Mouse (Mus musculus) MEL (cell line): ENCODE data around the gene Gm17651. TPM values are rescaled to one million over a fixed set of nuclear protein-coding genes. Genes with fewer than 3 reads are reported as not detected.

Source experiments
- DNase-seq: peaks from one replicate; pipeline ENCODE4 v3.0.0; 2011; ENCODE audit warnings: low read depth, low spot score
- H3K27ac ChIP-seq: 2 replicates; pipeline ENCODE4 v1.5.1; 2012; ENCODE audit warnings: low read depth, mild to moderate bottlenecking, control low read depth, low read length, moderate library complexity; ENCODE audit not compliant: control insufficient read depth
- H3K27me3 ChIP-seq, 2 experiments: fragments of 150-350 bp in 1 of 2; sonication (generic) in 1 of 2; 2 replicates each; pipeline ENCODE4 v1.6.1; 2012; ENCODE audit warnings: low read length in 2 of 2, mild to moderate bottlenecking in 2 of 2, improper control_type of control experiment in 1 of 2, moderate library complexity in 1 of 2; ENCODE audit not compliant: insufficient read depth in 2 of 2, control insufficient read depth in 1 of 2
- H3K36me3 ChIP-seq, 2 experiments: 2 replicates each; pipeline ENCODE4 v1.6.1; 2012 to 2014; ENCODE audit warnings: low read length in 2 of 2, improper control_type of control experiment in 1 of 2, inconsistent platforms in 1 of 2, mild to moderate bottlenecking in 1 of 2; ENCODE audit not compliant: insufficient read depth in 2 of 2, control insufficient read depth in 1 of 2
- H3K4me1 ChIP-seq, 2 experiments: fragments of 150-350 bp in 1 of 2; sonication (generic) in 1 of 2; 2 replicates each; pipeline ENCODE4 v1.6.1; 2012; ENCODE audit warnings: low read length in 2 of 2, improper control_type of control experiment in 1 of 2, mild to moderate bottlenecking in 1 of 2; ENCODE audit not compliant: insufficient read depth in 2 of 2, control insufficient read depth in 1 of 2
- H3K4me3 ChIP-seq, 2 experiments: fragments of 150-350 bp in 1 of 2; sonication (generic) in 1 of 2; 2 replicates each; pipeline ENCODE4 v1.5.1; 2012; ENCODE audit warnings: low read depth in 2 of 2, low read length in 2 of 2, mild to moderate bottlenecking in 2 of 2, moderate library complexity in 2 of 2, control low read depth in 1 of 2, improper control_type of control experiment in 1 of 2; ENCODE audit not compliant: control insufficient read depth in 1 of 2, insufficient read depth in 1 of 2
- H3K79me2 ChIP-seq: 2 replicates; pipeline ENCODE4 v1.6.1; 2012; ENCODE audit warnings: mild to moderate bottlenecking, low read length, moderate library complexity; ENCODE audit not compliant: control insufficient read depth, poor library complexity, insufficient read depth
- H3K9ac ChIP-seq: 2 replicates; pipeline ENCODE4 v1.6.1; 2012; ENCODE audit warnings: low read depth, mild to moderate bottlenecking, control low read depth, low read length, moderate library complexity; ENCODE audit not compliant: control insufficient read depth, poor library complexity, severe bottlenecking
- H3K9me3 ChIP-seq: fragments of 150-350 bp; sonication (generic); replicated peaks from 2 replicates; pipeline ENCODE4 v1.6.1; 2012; ENCODE audit warnings: mild to moderate bottlenecking, low read length, improper control_type of control experiment, moderate library complexity; ENCODE audit not compliant: insufficient read depth
- BHLHE40 ChIP-seq: IDR thresholded peaks from 2 replicates; pipeline ENCODE4 v1.6.1; 2012; ENCODE audit warnings: low read depth, mild to moderate bottlenecking, inconsistent platforms, low read length, improper control_type of control experiment, borderline replicate concordance
- CHD1 ChIP-seq: IDR thresholded peaks from 2 replicates; pipeline ENCODE4 v1.6.1; 2012; ENCODE audit warnings: low read depth, mild to moderate bottlenecking, inconsistent platforms, low read length, improper control_type of control experiment
- CHD2 ChIP-seq: IDR thresholded peaks from 2 replicates; pipeline ENCODE4 v1.6.1; 2011; ENCODE audit warnings: low read length, improper control_type of control experiment
- CTCF ChIP-seq, 3 experiments: IDR thresholded peaks in 2 of 3; conservative IDR thresholded peaks in 1 of 3; 2 replicates each; pipeline ENCODE4 v1.5.1; 2011 to 2012; ENCODE audit warnings: low read length in 3 of 3, low read depth in 2 of 3, mild to moderate bottlenecking in 2 of 3, improper control_type of control experiment in 1 of 3, inconsistent platforms in 1 of 3, mixed read lengths in 1 of 3, moderate library complexity in 1 of 3; ENCODE audit not compliant: control insufficient read depth in 1 of 3, insufficient read depth in 1 of 3, poor library complexity in 1 of 3, severe bottlenecking in 1 of 3
- E2F4 ChIP-seq: IDR thresholded peaks from 2 replicates; pipeline ENCODE4 v1.6.1; 2011; ENCODE audit warnings: low read depth, low read length, improper control_type of control experiment, borderline replicate concordance
- ELF1 ChIP-seq: IDR thresholded peaks from 2 replicates; pipeline ENCODE4 v1.6.1; 2014; ENCODE audit warnings: low read depth, mild to moderate bottlenecking, inconsistent platforms, low read length, improper control_type of control experiment, moderate library complexity
- EP300 ChIP-seq, 2 experiments: IDR thresholded peaks; 2 replicates each; pipeline ENCODE4 v1.6.1; 2011; ENCODE audit warnings: improper control_type of control experiment in 2 of 2, low read length in 2 of 2, low read depth in 1 of 2, mild to moderate bottlenecking in 1 of 2
- ETS1 ChIP-seq: IDR thresholded peaks from 2 replicates; pipeline ENCODE4 v1.6.1; 2012; ENCODE audit warnings: low read depth, mild to moderate bottlenecking, inconsistent platforms, low read length, improper control_type of control experiment, moderate library complexity
- GABPA ChIP-seq: IDR thresholded peaks from 2 replicates; pipeline ENCODE4 v1.6.1; 2012; ENCODE audit warnings: low read depth, mild to moderate bottlenecking, inconsistent platforms, low read length, improper control_type of control experiment, moderate library complexity
- GATA1 ChIP-seq: IDR thresholded peaks from 2 replicates; pipeline ENCODE4 v1.6.1; 2011; ENCODE audit warnings: low read depth, low read length, improper control_type of control experiment
- HCFC1 ChIP-seq: IDR thresholded peaks from 2 replicates; pipeline ENCODE4 v1.6.1; 2012; ENCODE audit warnings: low read depth, mild to moderate bottlenecking, inconsistent platforms, low read length, improper control_type of control experiment, moderate library complexity
- JUND ChIP-seq: IDR thresholded peaks from 2 replicates; pipeline ENCODE4 v1.6.1; 2011; ENCODE audit warnings: low read depth, mild to moderate bottlenecking, improper control_type of control experiment, low read length
- MAFK ChIP-seq: IDR thresholded peaks from 2 replicates; pipeline ENCODE4 v1.6.1; 2011; ENCODE audit warnings: low read depth, mild to moderate bottlenecking, low read length, improper control_type of control experiment, borderline replicate concordance
- MAZ ChIP-seq: IDR thresholded peaks from 2 replicates; pipeline ENCODE4 v1.6.1; 2012; ENCODE audit warnings: low read depth, mild to moderate bottlenecking, inconsistent platforms, low read length, improper control_type of control experiment
- MXI1 ChIP-seq: IDR thresholded peaks from 2 replicates; pipeline ENCODE4 v1.6.1; 2011; ENCODE audit warnings: mild to moderate bottlenecking, low read depth, low read length, improper control_type of control experiment
- MYB ChIP-seq: IDR thresholded peaks from 2 replicates; pipeline ENCODE4 v1.6.1; 2011; ENCODE audit warnings: mild to moderate bottlenecking, low read depth, low read length, improper control_type of control experiment
- MYC ChIP-seq: IDR thresholded peaks from 2 replicates; pipeline ENCODE4 v1.6.1; 2011; ENCODE audit warnings: low read depth, mild to moderate bottlenecking, low read length, improper control_type of control experiment, moderate library complexity
- NELFE ChIP-seq: IDR thresholded peaks from 2 replicates; pipeline ENCODE4 v1.6.1; 2011; ENCODE audit warnings: low read depth, low read length, improper control_type of control experiment
- NRF1 ChIP-seq: IDR thresholded peaks from 2 replicates; pipeline ENCODE4 v1.6.1; 2014; ENCODE audit warnings: low read depth, mild to moderate bottlenecking, inconsistent platforms, low read length, improper control_type of control experiment, moderate library complexity; ENCODE audit not compliant: poor library complexity, insufficient read depth, severe bottlenecking
- POLR2A ChIP-seq, 2 experiments: IDR thresholded peaks; 2 replicates each; pipeline ENCODE4 v1.6.1; 2011 to 2012; ENCODE audit warnings: low read length in 2 of 2, mild to moderate bottlenecking in 2 of 2, control low read depth in 1 of 2, improper control_type of control experiment in 1 of 2, low read depth in 1 of 2, moderate library complexity in 1 of 2; ENCODE audit not compliant: control insufficient read depth in 1 of 2, insufficient read depth in 1 of 2, poor library complexity in 1 of 2
- POLR2AphosphoS5 ChIP-seq: IDR thresholded peaks from 2 replicates; pipeline ENCODE4 v1.6.1; 2012; ENCODE audit warnings: low read depth, borderline replicate concordance, mild to moderate bottlenecking, inconsistent platforms, low read length, moderate library complexity, mixed read lengths
- RAD21 ChIP-seq: IDR thresholded peaks from 2 replicates; pipeline ENCODE4 v1.6.1; 2011; ENCODE audit warnings: mild to moderate bottlenecking, low read depth, low read length, improper control_type of control experiment
- RCOR1 ChIP-seq: IDR thresholded peaks from 2 replicates; pipeline ENCODE4 v1.6.1; 2012; ENCODE audit warnings: low read depth, mild to moderate bottlenecking, inconsistent platforms, low read length, improper control_type of control experiment
- SIN3A ChIP-seq: IDR thresholded peaks from 2 replicates; pipeline ENCODE4 v1.6.1; 2012; ENCODE audit warnings: low read length, improper control_type of control experiment, inconsistent platforms
- SMC3 ChIP-seq: IDR thresholded peaks from 2 replicates; pipeline ENCODE4 v1.6.1; 2011; ENCODE audit warnings: low read depth, low read length, improper control_type of control experiment
- TAL1 ChIP-seq: IDR thresholded peaks from 2 replicates; pipeline ENCODE4 v1.6.1; 2012; ENCODE audit warnings: mild to moderate bottlenecking, inconsistent platforms, low read length, moderate library complexity, mixed read lengths
- TBP ChIP-seq: IDR thresholded peaks from 2 replicates; pipeline ENCODE4 v1.8.0; 2011; ENCODE audit warnings: low read depth, low read length, improper control_type of control experiment
- TCF12 ChIP-seq: IDR thresholded peaks from 2 replicates; pipeline ENCODE4 v1.6.1; 2014; ENCODE audit warnings: low read depth, mild to moderate bottlenecking, inconsistent platforms, low read length, improper control_type of control experiment, moderate library complexity
- UBTF ChIP-seq: IDR thresholded peaks from 2 replicates; pipeline ENCODE4 v1.6.1; 2012; ENCODE audit warnings: low read depth, mild to moderate bottlenecking, inconsistent platforms, low read length, improper control_type of control experiment, moderate library complexity, borderline replicate concordance; ENCODE audit not compliant: insufficient read depth
- USF1 ChIP-seq: IDR thresholded peaks from 2 replicates; pipeline ENCODE4 v1.6.1; 2014; ENCODE audit warnings: low read depth, mild to moderate bottlenecking, inconsistent platforms, low read length, improper control_type of control experiment, moderate library complexity
- ZC3H11A ChIP-seq: IDR thresholded peaks from 2 replicates; pipeline ENCODE4 v1.6.1; 2012; ENCODE audit warnings: low read depth, mild to moderate bottlenecking, inconsistent platforms, low read length, improper control_type of control experiment
- polyA plus RNA-seq, 2 experiments: library from polyadenylated mRNA; stranded (reverse) in 1 of 2; unstranded in 1 of 2; fragments of >175 nt in 1 of 2; fragments of >200 nt in 1 of 2; gene quantifications; 2 replicates each; pipeline versions ENCODE4 v1.2.1 to v1.2.4; 2012; ENCODE audit warnings: low replicate concordance in 2 of 2, low read depth in 1 of 2; ENCODE audit not compliant: insufficient read length in 2 of 2, insufficient read depth in 1 of 2, missing spikeins in 1 of 2
- total RNA-seq: library from RNA; depleted of rRNA; stranded (reverse); fragments of 300-350 nt; gene quantifications from 2 replicates; pipeline ENCODE4 v1.2.3, GENCODE M21; 2012

Gm17651 gene
- total and polyA plus RNA-seq, 3 experiments: not detected

DNA sequence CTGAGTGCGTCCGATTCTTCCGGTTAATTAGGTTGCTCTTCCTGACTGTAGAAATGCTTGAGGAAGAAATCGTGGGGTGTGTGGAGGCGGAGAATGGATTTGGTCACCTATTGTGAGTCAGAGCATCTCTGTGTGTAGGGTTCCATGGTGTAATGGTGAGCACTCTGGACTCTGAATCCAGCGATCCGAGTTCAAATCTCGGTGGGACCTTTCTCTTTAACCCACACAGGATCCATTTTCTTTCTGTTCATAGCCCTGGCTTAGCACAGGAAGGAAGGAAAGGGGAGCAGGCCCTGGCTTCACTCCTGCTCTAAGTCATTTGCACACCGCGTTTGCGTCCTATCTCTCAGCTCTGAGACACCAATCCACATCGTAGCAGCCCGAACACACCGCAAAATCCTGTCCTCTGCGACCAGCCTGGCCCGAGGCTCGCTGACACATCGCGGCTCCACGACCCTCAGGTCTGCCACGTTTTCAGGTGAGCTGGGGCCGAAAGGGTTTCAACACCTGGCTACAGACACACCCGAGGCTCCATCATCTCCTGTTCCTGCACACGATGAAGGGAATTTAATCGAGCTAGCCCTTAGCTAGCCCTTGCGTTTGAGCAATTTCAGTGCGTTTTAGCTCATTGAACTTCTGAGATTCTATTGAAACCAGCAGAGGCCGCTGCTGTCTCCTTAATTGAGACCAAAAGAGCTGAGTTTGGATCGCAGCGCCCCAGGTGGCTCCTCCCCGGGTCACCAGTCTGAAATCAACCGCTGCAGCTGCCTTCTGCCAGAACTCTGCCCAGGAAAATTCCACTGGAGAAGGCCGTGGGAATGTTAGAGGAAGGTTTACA, 7.0 kb upstream of the Gm17651 start (continued):
- peak; percentile 96 for TF ChIP-seq MAFK
- 0 out of 2 replicates have a peak, but pooled peaks have one; percentile 36 for TF ChIP-seq JUND
- TF ChIP-seq ELF1: peak; percentile 50
- TF ChIP-seq HCFC1: peak; percentile 58; the same call in 1 of the 2 replicates
- TF ChIP-seq EP300 (IDR thresholded peaks at IDR 0.05; ENCODE audit: low read depth in 1 of 2, low read length in 2 of 2): peak in 1 of 2 experiments; percentile 30; a peak in 1 of 4 replicates
- peak; percentile 30; the same call in 1 of the 2 replicates for TF ChIP-seq NRF1

DNA sequence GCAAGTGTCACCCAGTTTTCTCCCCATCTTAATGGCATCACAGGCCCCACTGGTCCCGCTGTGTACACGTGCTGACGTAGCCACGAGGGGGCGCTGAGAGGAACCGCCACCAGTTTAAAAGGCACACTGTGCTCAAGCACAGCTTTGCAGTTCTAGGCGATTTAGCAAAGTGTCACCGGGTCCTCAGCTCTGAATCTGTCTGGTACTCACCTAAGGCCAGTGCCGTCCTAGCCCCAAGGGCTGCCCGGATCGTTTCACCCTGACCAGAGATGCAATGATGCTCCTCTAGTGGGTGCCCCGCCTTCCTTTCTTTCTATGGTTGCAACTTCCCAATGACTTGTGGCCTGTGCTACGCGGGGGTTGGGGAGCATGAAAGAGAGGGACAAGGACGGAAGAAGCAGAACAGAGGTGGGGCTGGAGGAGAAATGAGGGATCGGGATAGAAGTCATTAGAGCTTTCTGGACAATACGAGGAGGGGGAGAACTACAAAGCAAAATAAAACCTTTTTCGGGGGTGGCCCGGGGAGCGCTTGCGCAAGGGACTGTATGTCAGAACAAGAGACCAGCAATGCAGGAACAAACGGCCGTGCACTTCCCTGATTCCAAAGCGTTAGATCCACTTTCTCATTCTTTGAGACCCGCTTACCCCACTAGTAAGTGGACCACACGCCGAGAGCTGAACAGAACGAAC, 6.3 kb upstream of the Gm17651 start:
- peak overlapping the region; percentile 72 for H3K9ac ChIP-seq
- peak; percentile 98 for DNase-seq
- no peaks in the 10 kb centered on the region for H3K27me3 ChIP-seq
- peaks cover 2 to 12% of the 10 kb centered on the region in 2 experiments; a peak in 3 of 4 replicates for H3K4me1 ChIP-seq
- peak overlapping the region; percentile 67 to 80 for H3K4me3 ChIP-seq
- peaks cover 0 to 5% of the 10 kb centered on the region in 2 experiments; a peak in 2 of 4 replicates for H3K36me3 ChIP-seq
- H3K79me2 ChIP-seq: no peaks in the 10 kb centered on the region; the same call in 1 of the 2 replicates
- H3K27ac ChIP-seq: peak overlapping the region; percentile 68
- no peaks in the 10 kb centered on the region for H3K9me3 ChIP-seq
- TF ChIP-seq GATA1 (no peak), POLR2AphosphoS5 (no peak), POLR2A (IDR thresholded peaks at IDR 0.05; ENCODE audit: control insufficient read depth in 1 of 2, insufficient read depth in 1 of 2, low read depth in 1 of 2, low read length in 2 of 2, poor library complexity in 1 of 2) (peak in 1 of 2 experiments; percentile 49; a peak in 1 of 4 replicates), CHD2 (no peak), GABPA (no peak), MXI1 (peak; percentile 98), ELF1 (no peak; the same call in 1 of the 2 replicates), MAZ (peak; percentile 97), ZC3H11A (peak; percentile 58), NRF1 (peak; percentile 72), SIN3A (peak; percentile 96), CTCF (IDR thresholded peaks at IDR 0.05 in 2 of 3, conservative IDR thresholded peaks at IDR 0.05 in 1 of 3; ENCODE audit: control insufficient read depth in 1 of 3, insufficient read depth in 1 of 3, low read depth in 2 of 3, low read length in 3 of 3, poor library complexity in 1 of 3, severe bottlenecking in 1 of 3) (peak in 2 of 3 experiments; percentile 98 to 100), MYC (peak; percentile 99), NELFE (0 out of 2 replicates have a peak, but pooled peaks have one; percentile 12), USF1 (peak; percentile 78), SMC3 (peak; percentile 95), HCFC1 (peak; percentile 76), RAD21 (peak; percentile 68), RCOR1 (peak; percentile 68), TAL1 (no peak), TCF12 (peak; percentile 68), UBTF (no peak), ETS1 (peak; percentile 45), E2F4 (0 out of 2 replicates have a peak, but pooled peaks have one; percentile 74), CHD1 (peak; percentile 75; the same call in 1 of the 2 replicates), MYB (peak; percentile 44; the same call in 1 of the 2 replicates), BHLHE40 (peak; percentile 63; the same call in 1 of the 2 replicates), TBP (peak; percentile 72; the same call in 1 of the 2 replicates)
